Mouse (Mus musculus): ENCODE measurements around the gene Itpr2. TPM values are rescaled to one million over a fixed set of nuclear protein-coding genes. Genes with fewer than 3 reads are reported as not detected.

Gene Itpr2
- polyA plus RNA-seq, 1 experiment from 2014 or later: 10.9 TPM

GRCm38 (mm10) chr6:146234417-146234816 lies 267.6 kb downstream of the Itpr2 start:
- no peaks in the 10 kb centered on the region for H3K27me3 ChIP-seq (ENCODE audit: control insufficient read depth, insufficient read depth, low read length)
- WGBS: 96% methylated on average over 1 of the region's 1 CpGs
- DNase-seq (ENCODE audit: low spot score): no peak
- no peak for ATAC-seq (ENCODE audit: low FRiP score, low TSS enrichment)
- TF ChIP-seq CTCF (IDR thresholded peaks at IDR 0.05; ENCODE audit: low read depth) (no peak), EP300 (optimal IDR thresholded peaks at IDR 0.05) (no peak)
- no peak overlapping the region for H3K4me2 ChIP-seq (replicated peaks; ENCODE audit: low read depth)
- H3K9ac ChIP-seq (ENCODE audit: low read length): no peak overlapping the region
- no peak overlapping the region for H3K4me3 ChIP-seq (ENCODE audit: low read depth, low read length)
- H3K27ac ChIP-seq (replicated peaks): no peak overlapping the region
- H3K4me1 ChIP-seq (replicated peaks; ENCODE audit: control insufficient read depth, insufficient read depth): no peaks in the 10 kb centered on the region
- H3K9me3 ChIP-seq (ENCODE audit: control insufficient read depth, low read length): 0 out of 2 replicates have a peak, but pooled peaks cover 2% of the 10 kb centered on the region
- no peaks in the 10 kb centered on the region for H3K36me3 ChIP-seq (ENCODE audit: control insufficient read depth, insufficient read depth, low read length)

- no peak overlapping the region for H3K27ac ChIP-seq (replicated peaks)
- no peak overlapping the region for H3K4me3 ChIP-seq (ENCODE audit: low read depth, low read length)
- no peak for ATAC-seq (ENCODE audit: low FRiP score, low TSS enrichment)
- H3K27me3 ChIP-seq (ENCODE audit: control insufficient read depth, insufficient read depth, low read length): no peaks in the 10 kb centered on the region
- H3K36me3 ChIP-seq (ENCODE audit: control insufficient read depth, insufficient read depth, low read length): no peaks in the 10 kb centered on the region
- no peak overlapping the region for H3K4me2 ChIP-seq (replicated peaks; ENCODE audit: low read depth)
- no peak for TF ChIP-seq EP300 (optimal IDR thresholded peaks at IDR 0.05)
- no peak for TF ChIP-seq CTCF (IDR thresholded peaks at IDR 0.05; ENCODE audit: low read depth)
- 92% methylated on average over 6 of the region's 6 CpGs for WGBS
- H3K9me3 ChIP-seq (ENCODE audit: control insufficient read depth, low read length): 0 out of 2 replicates have a peak, but pooled peaks cover 2% of the 10 kb centered on the region
- no peaks in the 10 kb centered on the region for H3K4me1 ChIP-seq (replicated peaks; ENCODE audit: control insufficient read depth, insufficient read depth)
- no peak for DNase-seq (ENCODE audit: low spot score)
- no peak overlapping the region for H3K9ac ChIP-seq (ENCODE audit: low read length)
These were observed 271.1 kb downstream of the Itpr2 start for GRCm38 (mm10) chr6:146230903-146231302.

- no peaks in the 10 kb centered on the region for H3K4me1 ChIP-seq (replicated peaks; ENCODE audit: control insufficient read depth, insufficient read depth)
- DNase-seq (ENCODE audit: low spot score) (no peak), ATAC-seq (ENCODE audit: low FRiP score, low TSS enrichment) (no peak)
- no peak overlapping the region for H3K27ac ChIP-seq (replicated peaks)
- 0 out of 2 replicates have a peak, but pooled peaks cover 2% of the 10 kb centered on the region for H3K9me3 ChIP-seq (ENCODE audit: control insufficient read depth, low read length)
- no peak overlapping the region for H3K9ac ChIP-seq (ENCODE audit: low read length)
- TF ChIP-seq CTCF (IDR thresholded peaks at IDR 0.05; ENCODE audit: low read depth) (no peak), EP300 (optimal IDR thresholded peaks at IDR 0.05) (no peak)
- H3K4me2 ChIP-seq (replicated peaks; ENCODE audit: low read depth): no peak overlapping the region
- 63% methylated on average over 9 of the region's 9 CpGs for WGBS
- H3K27me3 ChIP-seq (ENCODE audit: control insufficient read depth, insufficient read depth, low read length): no peaks in the 10 kb centered on the region
- no peaks in the 10 kb centered on the region for H3K36me3 ChIP-seq (ENCODE audit: control insufficient read depth, insufficient read depth, low read length)
- no peak overlapping the region for H3K4me3 ChIP-seq (ENCODE audit: low read depth, low read length)
These were observed 271.6 kb downstream of the Itpr2 start for GRCm38 (mm10) chr6:146230373-146230788.

GRCm38 (mm10) chr6:146229967-146230366 lies 272.1 kb downstream of the Itpr2 start:
- TF ChIP-seq CTCF (IDR thresholded peaks at IDR 0.05; ENCODE audit: low read depth) (no peak), EP300 (optimal IDR thresholded peaks at IDR 0.05) (no peak)
- H3K4me1 ChIP-seq (replicated peaks; ENCODE audit: control insufficient read depth, insufficient read depth): no peaks in the 10 kb centered on the region
- no peak overlapping the region for H3K4me2 ChIP-seq (replicated peaks; ENCODE audit: low read depth)
- no peak overlapping the region for H3K9ac ChIP-seq (ENCODE audit: low read length)
- WGBS: 81% methylated on average over 2 of the region's 2 CpGs
- H3K9me3 ChIP-seq (ENCODE audit: control insufficient read depth, low read length): 0 out of 2 replicates have a peak, but pooled peaks cover 2% of the 10 kb centered on the region
- H3K27me3 ChIP-seq (ENCODE audit: control insufficient read depth, insufficient read depth, low read length): no peaks in the 10 kb centered on the region
- H3K27ac ChIP-seq (replicated peaks): no peak overlapping the region
- DNase-seq (ENCODE audit: low spot score) (no peak), ATAC-seq (ENCODE audit: low FRiP score, low TSS enrichment) (no peak)
- no peaks in the 10 kb centered on the region for H3K36me3 ChIP-seq (ENCODE audit: control insufficient read depth, insufficient read depth, low read length)
- no peak overlapping the region for H3K4me3 ChIP-seq (ENCODE audit: low read depth, low read length)

GRCm38 (mm10) chr6:146229519-146229918 lies 272.5 kb downstream of the Itpr2 start:
- H3K27me3 ChIP-seq (ENCODE audit: control insufficient read depth, insufficient read depth, low read length): no peaks in the 10 kb centered on the region
- H3K4me1 ChIP-seq (replicated peaks; ENCODE audit: control insufficient read depth, insufficient read depth): no peaks in the 10 kb centered on the region
- no peak overlapping the region for H3K27ac ChIP-seq (replicated peaks)
- no peak for TF ChIP-seq EP300 (optimal IDR thresholded peaks at IDR 0.05)
- TF ChIP-seq CTCF (IDR thresholded peaks at IDR 0.05; ENCODE audit: low read depth): no peak
- no peak overlapping the region for H3K9ac ChIP-seq (ENCODE audit: low read length)
- no peak overlapping the region for H3K4me2 ChIP-seq (replicated peaks; ENCODE audit: low read depth)
- H3K4me3 ChIP-seq (ENCODE audit: low read depth, low read length): no peak overlapping the region
- ATAC-seq (ENCODE audit: low FRiP score, low TSS enrichment) (no peak), DNase-seq (ENCODE audit: low spot score) (no peak)
- H3K36me3 ChIP-seq (ENCODE audit: control insufficient read depth, insufficient read depth, low read length): no peaks in the 10 kb centered on the region
- WGBS: 87% methylated on average over 9 of the region's 9 CpGs
- 0 out of 2 replicates have a peak, but pooled peaks cover 2% of the 10 kb centered on the region for H3K9me3 ChIP-seq (ENCODE audit: control insufficient read depth, low read length)

- no peaks in the 10 kb centered on the region for H3K36me3 ChIP-seq (ENCODE audit: control insufficient read depth, insufficient read depth, low read length)
- ATAC-seq (ENCODE audit: low FRiP score, low TSS enrichment): no peak
- no peak overlapping the region for H3K27ac ChIP-seq (replicated peaks)
- no peak for TF ChIP-seq EP300 (optimal IDR thresholded peaks at IDR 0.05)
- TF ChIP-seq CTCF (IDR thresholded peaks at IDR 0.05; ENCODE audit: low read depth): no peak
- WGBS: 80% methylated on average over 3 of the region's 3 CpGs
- H3K9me3 ChIP-seq (ENCODE audit: control insufficient read depth, low read length): 0 out of 2 replicates have a peak, but pooled peaks cover 2% of the 10 kb centered on the region
- H3K9ac ChIP-seq (ENCODE audit: low read length): no peak overlapping the region
- no peak overlapping the region for H3K4me3 ChIP-seq (ENCODE audit: low read depth, low read length)
- H3K4me1 ChIP-seq (replicated peaks; ENCODE audit: control insufficient read depth, insufficient read depth): no peaks in the 10 kb centered on the region
- no peak overlapping the region for H3K4me2 ChIP-seq (replicated peaks; ENCODE audit: low read depth)
- H3K27me3 ChIP-seq (ENCODE audit: control insufficient read depth, insufficient read depth, low read length): no peaks in the 10 kb centered on the region
- no peak for DNase-seq (ENCODE audit: low spot score)
These were observed 274.0 kb downstream of the Itpr2 start for GRCm38 (mm10) chr6:146228048-146228447.

Measured in stomach, postnatal 0 days (tissue).